In genomic region chr2:128782231-128782630, GRCm38 (mm10) we compare ENCODE assay signal across 30 mouse cellular contexts. TPM values are rescaled to one million over a fixed set of nuclear protein-coding genes. Genes with fewer than 3 reads are reported as not detected.
DNase-seq lines count a peak whose midpoint lies in the region; ATAC-seq and TF ChIP-seq lines count a peak whose summit lies in the region.
"Had no signal": no experiment of that assay in that cellular context is flagged by ENCODE, and none has a peak within 500 bp of the region (broad histone marks: within the 10 kb centered on the region; RNA-seq: fewer than 3 reads in every experiment).

No protein-coding gene starts in this region.

- H3K27me3 ChIP-seq in liver, adult 2 months (ENCODE audit: control insufficient read depth, insufficient read depth, low read length) = no peaks in the 10 kb centered on the region
- H3K27me3 ChIP-seq in liver, embryonic 12.5 days (replicated peaks) = no peaks in the 10 kb centered on the region
- H3K27me3 ChIP-seq in embryonic facial prominence, embryonic 13.5 days = no peaks in the 10 kb centered on the region
- no peaks in the 10 kb centered on the region for H3K27me3 ChIP-seq in forebrain, postnatal 0 days (ENCODE audit: insufficient read depth, low read length)
- H3K27me3 ChIP-seq: CH12.LX; forebrain, embryonic 13.5 days; heart, embryonic 13.5 days; Patski had no signal

- no peak for ATAC-seq in liver, embryonic 12.5 days
- peak; percentile 54; the same call in 1 of the 2 replicates for ATAC-seq in common myeloid progenitor, adult 5-6 weeks (replicated peaks; ENCODE audit: low read depth, poor library complexity, severe bottlenecking)
- ATAC-seq in embryonic facial prominence, embryonic 13.5 days (ENCODE audit: insufficient number of reproducible peaks, insufficient read depth, low FRiP score, low TSS enrichment, low read depth) = no peak
- ATAC-seq in monocyte, adult 5-6 weeks (replicated peaks; ENCODE audit: insufficient number of reproducible peaks, low FRiP score, low TSS enrichment, poor library complexity, severe bottlenecking) = peak; percentile 56; the same call in 1 of the 2 replicates
- no peak for ATAC-seq in forebrain, postnatal 0 days
- ATAC-seq: forebrain, embryonic 13.5 days; forebrain, embryonic 16.5 days; hindbrain, postnatal 0 days; inflammation-experienced regulatory T-cells, adult 6 months; Patski had no signal

- WGBS in liver, adult 2 months = 87% methylated on average over 5 of the region's 5 CpGs
- 73% methylated on average over 5 of the region's 5 CpGs for WGBS in liver, embryonic 12.5 days (ENCODE audit: insufficient replicate concordance)
- WGBS in embryonic facial prominence, embryonic 13.5 days = 91% methylated on average over 5 of the region's 5 CpGs
- WGBS in forebrain, postnatal 0 days = 92% methylated on average over 5 of the region's 5 CpGs

- H3K9me3 ChIP-seq in liver, embryonic 12.5 days (replicated peaks) = no peaks in the 10 kb centered on the region
- no peaks in the 10 kb centered on the region for H3K9me3 ChIP-seq in embryonic facial prominence, embryonic 13.5 days
- no peaks in the 10 kb centered on the region for H3K9me3 ChIP-seq in forebrain, postnatal 0 days (ENCODE audit: low read length)
- H3K9me3 ChIP-seq: forebrain, embryonic 10.5 days; forebrain, embryonic 13.5 days; G1E; heart, embryonic 10.5 days; heart, embryonic 13.5 days had no signal

- no peak for TF ChIP-seq POLR2A in liver, adult 2 months (IDR thresholded peaks at IDR 0.05; ENCODE audit: extremely low read depth, insufficient read depth, low read length)

- H3K36me3 ChIP-seq in liver, adult 2 months (ENCODE audit: control insufficient read depth, insufficient read depth, low read length) = peaks cover 51% of the 10 kb centered on the region
- no peaks in the 10 kb centered on the region for H3K36me3 ChIP-seq in liver, embryonic 12.5 days
- H3K36me3 ChIP-seq in embryonic facial prominence, embryonic 13.5 days = peaks cover 55% of the 10 kb centered on the region
- no peaks in the 10 kb centered on the region for H3K36me3 ChIP-seq in forebrain, postnatal 0 days (ENCODE audit: insufficient read depth)
- H3K36me3 ChIP-seq: G1E had no signal

- peak; percentile 10 for DNase-seq in liver, adult 2 months (ENCODE audit: extremely low read depth, low read depth, low spot score)
- DNase-seq in urinary bladder, postnatal 36 days (ENCODE audit: low spot score in 2 of 2) = no peak
- no peak for DNase-seq in forebrain, postnatal 0 days
- DNase-seq: adrenal gland, adult 2 months; adrenal gland, postnatal 14 days; B cell, adult 2 months; cerebellum, adult 11-12 months; cerebellum, adult 8-10 months; cerebellum, postnatal 10 days; cerebellum, postnatal 36 days; gastrocnemius, adult 2 months; gastrocnemius, postnatal 14 days; heart, adult 18-20 months; heart, postnatal 14 days; heart, postnatal 4 days had no signal

- H3K79me2 ChIP-seq in liver, adult 2 months (ENCODE audit: control insufficient read depth, insufficient read depth, low read length) = no peaks in the 10 kb centered on the region

- TF ChIP-seq CTCF in liver, adult 2 months (IDR thresholded peaks at IDR 0.05; ENCODE audit: low read depth, low read length) = no peak
- no peak for TF ChIP-seq CTCF in forebrain, postnatal 0 days (IDR thresholded peaks at IDR 0.05; ENCODE audit: low read depth)

- H3K4me1 ChIP-seq in liver, adult 2 months (ENCODE audit: control insufficient read depth, insufficient read depth, low read length) = no peaks in the 10 kb centered on the region
- no peaks in the 10 kb centered on the region for H3K4me1 ChIP-seq in liver, embryonic 12.5 days
- peaks cover 20% of the 10 kb centered on the region for H3K4me1 ChIP-seq in embryonic facial prominence, embryonic 13.5 days
- no peaks in the 10 kb centered on the region for H3K4me1 ChIP-seq in forebrain, postnatal 0 days (ENCODE audit: insufficient read depth)
- H3K4me1 ChIP-seq: heart, embryonic 10.5 days had no signal

- H3K9ac ChIP-seq in liver, adult 2 months (ENCODE audit: low read depth, low read length) = no peak overlapping the region
- no peak overlapping the region for H3K9ac ChIP-seq in liver, embryonic 12.5 days
- no peak overlapping the region for H3K9ac ChIP-seq in embryonic facial prominence, embryonic 13.5 days
- no peak overlapping the region for H3K9ac ChIP-seq in forebrain, postnatal 0 days
- H3K9ac ChIP-seq: forebrain, embryonic 13.5 days; heart, embryonic 13.5 days; hindbrain, embryonic 14.5 days had no signal

- no peak overlapping the region for H3K4me3 ChIP-seq in liver, adult 2 months (ENCODE audit: insufficient read depth, low read depth, low read length)
- H3K4me3 ChIP-seq in liver, embryonic 12.5 days = no peak overlapping the region
- H3K4me3 ChIP-seq in embryonic facial prominence, embryonic 13.5 days = no peak overlapping the region
- no peak overlapping the region for H3K4me3 ChIP-seq in forebrain, postnatal 0 days (ENCODE audit: low read depth, low read length)
- H3K4me3 ChIP-seq: forebrain, embryonic 10.5 days; forebrain, embryonic 13.5 days; gastrocnemius, adult 2 months; heart, embryonic 10.5 days; heart, embryonic 13.5 days had no signal

- no peak overlapping the region for H3K27ac ChIP-seq in liver, adult 2 months (replicated peaks; ENCODE audit: insufficient read depth, low read depth, low read length)
- H3K27ac ChIP-seq in liver, embryonic 12.5 days = no peak overlapping the region
- H3K27ac ChIP-seq in embryonic facial prominence, embryonic 13.5 days = 0 out of 2 replicates have a peak overlapping the region, but pooled peaks have one; percentile 5
- no peak overlapping the region for H3K27ac ChIP-seq in forebrain, postnatal 0 days (ENCODE audit: low read depth, low read length)
- H3K27ac ChIP-seq: forebrain, embryonic 10.5 days; forebrain, embryonic 13.5 days; gastrocnemius, adult 2 months; heart, embryonic 10.5 days; heart, embryonic 13.5 days; hindbrain, embryonic 14.5 days; hindbrain, postnatal 0 days had no signal

- no peak overlapping the region for H3K4me2 ChIP-seq in liver, embryonic 12.5 days
- no peak overlapping the region for H3K4me2 ChIP-seq in embryonic facial prominence, embryonic 13.5 days
- H3K4me2 ChIP-seq in forebrain, postnatal 0 days (ENCODE audit: low read depth) = no peak overlapping the region
- H3K4me2 ChIP-seq: forebrain, embryonic 13.5 days; heart, embryonic 13.5 days; hindbrain, embryonic 14.5 days had no signal

RNA-seq across cellular contexts. Expression of gene Tmem87b, which starts 35.7 kb away (rescaled TPM):
- total RNA-seq in liver, adult 2 months (2014; rRNA removed) = 20.0 and 23.4 TPM in 2 replicates
- polyA plus RNA-seq in liver, adult 2 months (2012; rRNA removed) = 5.8 and 6.9 TPM in 2 replicates
- 9.5 and 9.9 TPM in 2 replicates for polyA plus RNA-seq in liver, embryonic 12.5 days (2016; fragmentation: Nextera tagmentation; extraction: Ambion mirVana)
- 14.0 and 23.8 TPM in 2 replicates for total RNA-seq in common myeloid progenitor, adult 5-6 weeks (2017)
- polyA plus RNA-seq in embryonic facial prominence, embryonic 13.5 days (2015; fragmentation: Nextera tagmentation; extraction: Ambion mirVana) = 28.4 and 32.0 TPM in 2 replicates
- total RNA-seq in monocyte, adult 5-6 weeks (2017) = 46.5 to 73.2 TPM (median 54.2 TPM) in 3 replicates
- 28.9 and 40.7 TPM in 2 replicates for total RNA-seq in forebrain, postnatal 0 days (2014; rRNA removed)
- 22.4 and 34.3 TPM in 2 replicates for polyA plus RNA-seq in forebrain, postnatal 0 days (2015; fragmentation: Nextera tagmentation; extraction: Ambion mirVana)

Comparison
In these comparisons a context has a peak if more than half of its experiments do, and no peak if none do; other contexts are left out.
1. ATAC-seq: peak in common myeloid progenitor, adult 5-6 weeks (single experiment) and monocyte, adult 5-6 weeks (single experiment); none in liver, embryonic 12.5 days (single experiment), embryonic facial prominence, embryonic 13.5 days (single experiment) and forebrain, postnatal 0 days (single experiment).